Mouse (Mus musculus): ENCODE measurements at regions not wholly inside any gene's neighbourhood (a gene's known extent, or its start where the extent isn't known, plus 50 kb on each side); places are given as distances from the start of the nearest gene placed in this dataset.

GRCm38 (mm10) chr4:55662041-55662440, 129.8 kb upstream of the Klf4 start:
- Histone ChIP-seq H3K27ac (ENCODE audit: low read depth, low read length) (no peak overlapping the region), H3K4me2 (replicated peaks; ENCODE audit: low read depth) (no peak overlapping the region), H3K36me3 (ENCODE audit: control insufficient read depth, insufficient read depth) (no peaks in the 10 kb centered on the region), H3K4me3 (ENCODE audit: low read depth, low read length) (no peak overlapping the region), H3K4me1 (replicated peaks; ENCODE audit: control insufficient read depth, insufficient read depth, low read length) (no peaks in the 10 kb centered on the region), H3K9ac (ENCODE audit: low read depth, low read length) (no peak overlapping the region), H3K9me3 (ENCODE audit: control insufficient read depth) (no peaks in the 10 kb centered on the region), H3K27me3 (replicated peaks; ENCODE audit: control insufficient read depth, insufficient read depth, low read length) (no peaks in the 10 kb centered on the region)
- no peak for TF ChIP-seq CTCF (IDR thresholded peaks at IDR 0.05; ENCODE audit: low read depth)
- ATAC-seq = 0 out of 2 replicates have a peak, but pooled peaks have one; percentile 19
- 61% methylated on average over 5 of the region's 5 CpGs for WGBS

DNA sequence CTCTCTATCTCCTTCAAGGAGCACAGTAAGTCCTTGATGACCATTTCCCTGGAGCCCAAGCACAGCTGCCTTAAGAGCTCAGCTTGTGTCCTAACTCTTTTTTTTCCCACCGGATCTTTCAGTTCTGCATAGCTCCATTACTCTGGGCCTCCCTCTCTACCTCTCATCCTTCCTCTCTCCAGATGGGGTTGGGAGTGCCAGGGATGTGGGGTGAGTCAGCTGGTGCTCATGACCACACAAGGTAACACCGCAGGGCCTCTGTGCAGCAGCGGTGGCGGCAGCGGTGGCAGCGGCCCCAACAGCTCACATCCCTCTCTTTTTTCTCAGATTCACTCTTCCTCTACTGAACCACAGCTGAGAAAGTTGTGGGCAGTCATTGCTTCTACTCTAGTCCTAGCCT, 126.6 kb upstream of the Klf4 start:
- no peak for TF ChIP-seq CTCF (IDR thresholded peaks at IDR 0.05; ENCODE audit: low read depth)
- H3K27me3 ChIP-seq (replicated peaks; ENCODE audit: control insufficient read depth, insufficient read depth, low read length) = no peaks in the 10 kb centered on the region
- no peak for ATAC-seq
- no peaks in the 10 kb centered on the region for H3K4me1 ChIP-seq (replicated peaks; ENCODE audit: control insufficient read depth, insufficient read depth, low read length)
- H3K9me3 ChIP-seq (ENCODE audit: control insufficient read depth) = no peaks in the 10 kb centered on the region
- H3K27ac ChIP-seq (ENCODE audit: low read depth, low read length) = no peak overlapping the region
- no peak overlapping the region for H3K4me3 ChIP-seq (ENCODE audit: low read depth, low read length)
- 88% methylated on average over 6 of the region's 6 CpGs for WGBS
- no peaks in the 10 kb centered on the region for H3K36me3 ChIP-seq (ENCODE audit: control insufficient read depth, insufficient read depth)
- no peak overlapping the region for H3K4me2 ChIP-seq (replicated peaks; ENCODE audit: low read depth)
- H3K9ac ChIP-seq (ENCODE audit: low read depth, low read length) = no peak overlapping the region

DNA sequence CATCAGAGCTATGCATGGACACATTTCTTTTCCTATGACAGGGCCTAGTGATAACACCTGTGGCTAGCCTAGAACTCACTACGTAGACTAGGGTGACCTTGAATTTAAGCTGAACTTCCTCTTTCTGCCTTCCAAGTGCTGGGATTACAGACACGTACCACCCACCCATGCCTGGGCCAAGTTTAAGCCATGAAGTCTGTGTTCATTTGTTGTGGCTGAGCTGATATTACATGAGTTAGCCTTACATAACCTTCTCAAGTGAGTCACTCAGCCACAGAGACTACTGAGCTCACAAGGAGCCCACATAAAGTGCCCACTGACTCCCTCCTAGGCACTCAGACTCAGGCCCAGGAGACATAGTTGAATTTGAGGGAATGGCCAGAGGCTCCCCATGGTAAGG, 123.1 kb upstream of the Klf4 start:
- no peaks in the 10 kb centered on the region for H3K4me1 ChIP-seq (replicated peaks; ENCODE audit: control insufficient read depth, insufficient read depth, low read length)
- H3K27me3 ChIP-seq (replicated peaks; ENCODE audit: control insufficient read depth, insufficient read depth, low read length) = no peaks in the 10 kb centered on the region; the same call in 1 of the 2 replicates
- no peaks in the 10 kb centered on the region for H3K36me3 ChIP-seq (ENCODE audit: control insufficient read depth, insufficient read depth)
- H3K27ac ChIP-seq (ENCODE audit: low read depth, low read length) = no peak overlapping the region
- 71% methylated on average over 2 of the region's 2 CpGs for WGBS
- H3K4me2 ChIP-seq (replicated peaks; ENCODE audit: low read depth) = no peak overlapping the region
- H3K4me3 ChIP-seq (ENCODE audit: low read depth, low read length) = no peak overlapping the region
- TF ChIP-seq CTCF (IDR thresholded peaks at IDR 0.05; ENCODE audit: low read depth) = no peak
- ATAC-seq = no peak
- no peaks in the 10 kb centered on the region for H3K9me3 ChIP-seq (ENCODE audit: control insufficient read depth)
- H3K9ac ChIP-seq (ENCODE audit: low read depth, low read length) = no peak overlapping the region

DNA sequence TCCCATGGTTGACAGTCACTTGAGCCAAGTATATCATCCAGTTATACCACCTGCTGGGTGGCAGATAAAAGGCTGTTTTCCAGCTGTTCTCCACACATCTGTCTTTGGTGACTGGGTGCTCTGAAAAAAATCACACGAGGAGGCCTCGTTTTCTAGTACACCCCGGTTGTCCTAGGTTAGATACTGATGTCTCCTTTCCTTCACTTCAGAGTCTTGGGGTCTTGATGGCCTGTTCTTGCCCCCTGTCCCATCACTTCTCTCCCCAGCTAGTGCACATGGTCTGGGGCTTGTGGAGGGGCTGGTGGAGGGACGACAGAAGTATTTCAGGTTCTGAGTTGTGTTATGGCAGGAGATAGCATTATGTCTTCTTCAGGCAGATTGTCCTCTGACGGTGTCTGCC, 120.4 kb upstream of the Klf4 start:
- Histone ChIP-seq H3K27me3 (replicated peaks; ENCODE audit: control insufficient read depth, insufficient read depth, low read length) (peaks cover 10% of the 10 kb centered on the region), H3K36me3 (ENCODE audit: control insufficient read depth, insufficient read depth) (no peaks in the 10 kb centered on the region), H3K9me3 (ENCODE audit: control insufficient read depth) (no peaks in the 10 kb centered on the region), H3K4me1 (replicated peaks; ENCODE audit: control insufficient read depth, insufficient read depth, low read length) (no peaks in the 10 kb centered on the region), H3K9ac (ENCODE audit: low read depth, low read length) (no peak overlapping the region), H3K4me3 (ENCODE audit: low read depth, low read length) (no peak overlapping the region), H3K27ac (ENCODE audit: low read depth, low read length) (no peak overlapping the region), H3K4me2 (replicated peaks; ENCODE audit: low read depth) (no peak overlapping the region)
- no peak for ATAC-seq
- WGBS = 77% methylated on average over 5 of the region's 5 CpGs
- TF ChIP-seq CTCF (IDR thresholded peaks at IDR 0.05; ENCODE audit: low read depth) = no peak

DNA sequence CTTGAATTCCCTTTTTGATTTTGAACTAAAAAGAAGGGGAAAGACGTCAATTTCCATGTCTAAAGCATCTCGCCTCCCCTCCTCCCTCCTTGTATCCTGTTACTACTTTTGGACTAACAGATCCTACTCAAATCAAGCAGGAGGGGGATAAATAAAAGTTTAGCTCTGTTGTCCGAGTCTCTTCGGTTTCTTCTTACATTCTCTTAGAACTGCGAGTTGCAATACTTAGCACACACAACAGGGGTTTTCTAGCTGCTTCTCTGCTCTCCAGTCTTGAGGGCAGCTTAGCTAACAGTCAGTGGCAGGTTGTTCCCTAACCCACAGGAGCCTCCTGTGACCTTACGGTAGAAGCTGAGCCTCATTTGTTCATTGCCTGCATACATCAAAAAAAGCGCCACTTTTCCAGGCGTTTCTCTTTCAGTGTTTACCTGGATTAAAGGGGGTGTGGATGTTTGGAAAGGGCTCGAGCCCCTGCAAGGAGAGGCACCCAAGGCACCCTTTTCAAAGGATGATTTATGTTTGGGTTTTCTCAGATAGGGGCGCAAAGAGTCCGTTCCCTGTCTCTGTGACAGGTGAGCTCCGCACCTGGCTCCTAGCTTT, 119.6 kb upstream of the Klf4 start:
- no peaks in the 10 kb centered on the region for H3K9me3 ChIP-seq (ENCODE audit: control insufficient read depth)
- ATAC-seq = no peak
- H3K9ac ChIP-seq (ENCODE audit: low read depth, low read length) = peak overlapping the region; percentile 64
- H3K27ac ChIP-seq (ENCODE audit: low read depth, low read length) = peak overlapping the region; percentile 91
- TF ChIP-seq CTCF (IDR thresholded peaks at IDR 0.05; ENCODE audit: low read depth) = peak; percentile 52
- H3K27me3 ChIP-seq (replicated peaks; ENCODE audit: control insufficient read depth, insufficient read depth, low read length) = peaks cover 10% of the 10 kb centered on the region
- H3K36me3 ChIP-seq (ENCODE audit: control insufficient read depth, insufficient read depth) = no peaks in the 10 kb centered on the region
- no peaks in the 10 kb centered on the region for H3K4me1 ChIP-seq (replicated peaks; ENCODE audit: control insufficient read depth, insufficient read depth, low read length)
- 14% methylated on average over 12 of the region's 12 CpGs for WGBS
- H3K4me3 ChIP-seq (ENCODE audit: low read depth, low read length) = peak overlapping the region; percentile 57
- peak overlapping the region; percentile 85 for H3K4me2 ChIP-seq (replicated peaks; ENCODE audit: low read depth)

- peak overlapping the region; percentile 91 for H3K27ac ChIP-seq (ENCODE audit: low read depth, low read length)
- H3K4me2 ChIP-seq (replicated peaks; ENCODE audit: low read depth) = peak overlapping the region; percentile 85
- H3K27me3 ChIP-seq (replicated peaks; ENCODE audit: control insufficient read depth, insufficient read depth, low read length) = peaks cover 10% of the 10 kb centered on the region
- no peaks in the 10 kb centered on the region for H3K9me3 ChIP-seq (ENCODE audit: control insufficient read depth)
- H3K4me3 ChIP-seq (ENCODE audit: low read depth, low read length) = peak overlapping the region; percentile 57
- peak; percentile 64 for TF ChIP-seq CTCF (IDR thresholded peaks at IDR 0.05; ENCODE audit: low read depth)
- H3K9ac ChIP-seq (ENCODE audit: low read depth, low read length) = peak overlapping the region; percentile 64
- no peaks in the 10 kb centered on the region for H3K36me3 ChIP-seq (ENCODE audit: control insufficient read depth, insufficient read depth)
- ATAC-seq = peak; percentile 87
- under 1% methylated on average over 56 of the region's 56 CpGs for WGBS
- no peaks in the 10 kb centered on the region for H3K4me1 ChIP-seq (replicated peaks; ENCODE audit: control insufficient read depth, insufficient read depth, low read length)
These were observed 118.9 kb upstream of the Klf4 start for GRCm38 (mm10) chr4:55651051-55651763.

Data from intestine, postnatal 0 days (tissue).